Mouse (Mus musculus): ENCODE measurements at regions not wholly inside any gene's neighbourhood (a gene's known extent, or its start where the extent isn't known, plus 50 kb on each side); places are given as distances from the start of the nearest gene placed in this dataset.

DNA sequence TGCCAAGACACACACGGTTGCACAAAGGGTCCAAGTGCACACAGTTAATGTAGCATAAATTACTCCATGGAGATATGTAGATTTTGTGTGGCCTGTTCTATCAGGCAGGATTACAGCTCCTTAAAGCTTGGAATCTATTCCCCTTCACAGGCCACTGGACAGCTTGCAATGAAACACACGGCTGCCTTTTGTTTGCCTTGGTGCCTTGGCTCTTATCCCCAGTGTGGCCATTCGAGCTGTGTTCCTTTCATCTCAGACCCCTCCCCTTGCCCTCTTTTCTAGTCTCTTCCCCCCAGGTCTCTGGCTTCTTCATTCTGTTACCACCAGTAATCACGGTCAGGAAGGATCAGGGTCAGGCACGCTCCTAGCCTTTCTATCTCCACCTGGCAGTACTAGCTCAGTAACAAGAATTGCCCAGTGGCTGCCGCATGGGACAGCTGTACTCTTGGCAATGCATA lies 79.7 kb upstream of the Kcnd3 start:
- TF ChIP-seq CTCF (IDR thresholded peaks at IDR 0.05; ENCODE audit: insufficient read depth, low read length) = no peak
- TF ChIP-seq POLR2A (IDR thresholded peaks at IDR 0.05; ENCODE audit: borderline replicate concordance, extremely low read depth, low read depth, low read length) = no peak

Data from lung, adult 2 months (tissue).